Mouse (Mus musculus): Measurements from ENCODE around the gene Ank3.

Ank3 gene

GRCm38 (mm10) chr10:69574190-69574663 lies 175.7 kb downstream of the Ank3 start:
- no peak for DNase-seq (ENCODE audit: low read depth)

DNA sequence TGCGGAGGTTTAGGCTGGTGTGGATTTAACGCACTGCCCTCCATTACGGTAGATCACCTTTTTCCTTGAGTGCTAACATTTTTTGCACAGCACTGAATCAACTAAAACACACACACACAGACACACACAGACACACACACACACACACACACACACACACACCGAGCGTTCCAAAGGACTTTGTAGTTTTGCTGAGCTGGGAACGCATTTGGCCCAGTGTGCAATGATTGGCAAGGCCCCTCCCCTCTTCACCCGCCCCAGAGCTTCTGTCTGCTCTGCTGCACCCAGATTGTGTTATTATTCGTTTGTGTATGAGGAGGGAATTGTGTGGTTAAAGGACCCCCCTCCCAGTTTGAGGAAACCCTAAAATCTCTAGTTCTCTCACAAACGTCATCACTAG lies 176.3 kb downstream of the Ank3 start:
- DNase-seq (ENCODE audit: low read depth) = no peak

DNA sequence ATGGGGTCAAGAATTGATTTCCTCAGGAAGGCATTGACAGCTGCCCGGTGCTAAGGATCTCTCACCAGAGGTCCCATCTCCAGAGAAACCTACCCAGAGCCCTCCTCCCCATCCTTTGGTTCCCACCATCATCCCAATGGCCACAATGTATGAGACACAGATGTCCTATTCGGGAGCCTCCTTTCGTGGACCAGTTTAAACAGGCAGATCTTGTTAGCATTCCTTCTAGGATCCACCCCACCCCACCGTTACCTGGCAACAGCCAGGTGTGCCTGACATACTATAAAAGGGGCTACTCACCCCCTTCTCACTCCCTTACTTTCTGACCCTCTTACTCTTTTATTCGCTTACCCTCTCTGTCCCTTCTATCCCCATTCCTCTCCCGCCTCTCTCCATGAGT lies 176.9 kb downstream of the Ank3 start:
- no peak for DNase-seq (ENCODE audit: low read depth)

DNA sequence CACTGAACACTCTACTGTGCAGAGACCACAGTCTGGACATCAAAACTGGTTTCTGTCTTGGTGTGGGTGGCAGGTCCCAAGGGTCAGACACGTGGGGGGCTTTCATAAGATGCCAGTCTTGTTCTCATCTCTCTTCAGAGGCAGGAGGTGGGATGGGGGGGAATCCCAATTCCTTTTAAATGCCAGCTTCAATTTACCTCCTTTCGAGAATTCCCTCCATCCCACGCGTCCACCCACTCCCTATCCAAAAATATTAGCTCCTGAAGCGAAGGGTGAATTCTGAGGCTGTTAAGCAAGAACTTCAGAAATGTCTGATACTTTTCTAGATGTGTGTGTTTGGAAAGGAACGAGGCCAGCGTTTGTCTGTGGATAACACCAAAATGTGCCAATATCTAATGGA lies 177.7 kb downstream of the Ank3 start:
- DNase-seq (ENCODE audit: low read depth) = no peak

DNA sequence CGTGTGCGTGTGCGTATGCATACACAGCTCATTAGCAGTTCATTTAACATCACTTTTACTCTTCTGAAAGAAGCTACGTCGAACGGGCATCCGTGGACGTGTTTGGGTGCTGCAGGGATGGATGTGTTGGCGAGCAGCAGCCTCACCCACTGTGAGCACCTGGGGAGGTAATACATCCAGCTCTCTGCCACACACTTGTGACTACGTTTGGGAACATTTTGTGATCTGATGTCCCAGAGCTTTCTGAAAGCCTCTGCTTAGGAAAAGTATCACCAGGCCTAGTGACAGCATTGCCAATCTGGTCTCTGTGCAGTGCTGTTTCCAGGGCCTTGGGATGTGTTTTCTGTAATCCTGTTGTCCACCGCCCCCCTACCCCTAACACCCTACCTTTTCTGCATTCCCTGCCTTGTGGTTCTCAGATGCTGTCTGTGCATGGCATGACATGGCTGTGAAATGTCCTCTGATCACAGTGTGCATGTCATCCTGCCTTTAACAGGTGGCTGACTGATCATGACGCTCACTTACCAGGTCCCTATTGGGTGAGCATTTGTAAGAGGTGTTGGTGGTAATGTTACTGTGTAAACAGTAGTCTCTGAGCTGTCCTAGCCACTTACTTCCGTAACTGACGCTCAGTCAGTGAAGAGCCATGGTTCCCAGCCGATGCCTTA lies 178.6 kb downstream of the Ank3 start:
- no peak for DNase-seq (ENCODE audit: low read depth)

GRCm38 (mm10) chr10:69577729-69578061 lies 179.1 kb downstream of the Ank3 start:
- no peak for DNase-seq (ENCODE audit: low read depth)

- no peak for DNase-seq (ENCODE audit: low read depth)
Observed at GRCm38 (mm10) chr10:69579585-69579984, 181.0 kb downstream of the Ank3 start.

GRCm38 (mm10) chr10:69581525-69581924 lies 183.0 kb downstream of the Ank3 start:
- no peak for DNase-seq (ENCODE audit: low read depth)

GRCm38 (mm10) chr10:69583874-69584481 lies 185.4 kb downstream of the Ank3 start:
- DNase-seq (ENCODE audit: low read depth) = no peak

GRCm38 (mm10) chr10:69584566-69584965 lies 186.0 kb downstream of the Ank3 start:
- no peak for DNase-seq (ENCODE audit: low read depth)

- no peak for DNase-seq (ENCODE audit: low read depth)
Observed at GRCm38 (mm10) chr10:69585271-69585670, 186.7 kb downstream of the Ank3 start.

DNA sequence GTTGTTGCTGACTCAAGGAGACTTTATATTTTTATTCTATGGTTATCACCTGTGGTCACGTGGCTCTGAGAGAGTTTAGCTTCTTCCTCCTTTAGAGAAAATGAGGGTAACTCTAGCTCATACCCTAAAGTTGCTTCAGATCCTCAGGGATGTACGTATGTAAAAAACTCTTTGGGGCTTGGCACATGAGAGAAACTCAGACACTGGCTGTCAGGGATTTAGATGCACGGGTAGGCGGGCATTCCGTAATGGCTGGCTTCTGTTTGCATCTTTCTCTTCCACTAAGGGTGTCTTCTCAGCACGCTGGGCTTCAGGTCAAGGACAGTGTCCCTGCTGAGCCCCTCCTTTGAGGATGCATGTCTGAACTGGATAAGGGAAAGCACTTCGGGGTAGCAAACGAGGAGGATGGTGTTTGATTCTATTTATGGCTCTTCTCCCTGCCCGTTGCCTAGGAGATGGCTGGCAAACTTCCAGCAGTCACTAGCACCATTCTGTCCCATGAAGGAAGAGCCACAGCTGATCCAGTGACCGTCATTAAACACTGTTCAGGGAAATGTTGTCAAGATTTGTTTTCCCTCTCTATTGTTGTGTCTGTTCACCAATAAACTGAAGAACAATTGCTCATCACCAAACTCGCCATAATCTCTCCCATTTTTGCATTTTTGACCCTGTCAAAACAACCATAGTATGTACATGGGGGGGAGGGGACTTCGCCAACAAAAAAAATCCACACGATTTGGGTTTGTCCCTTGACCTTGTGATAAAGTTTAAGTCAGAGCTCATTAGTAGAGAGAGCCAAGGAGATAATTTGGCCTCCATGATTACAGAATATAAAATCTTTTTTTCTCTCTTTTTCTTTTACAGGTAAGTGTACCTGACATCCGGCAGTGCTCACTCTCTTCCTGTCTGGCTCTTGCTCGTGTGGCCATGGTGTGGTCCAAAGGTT lies 195.9 kb downstream of the Ank3 start:
- no peak for DNase-seq (ENCODE audit: low read depth)

GRCm38 (mm10) chr10:69595487-69595886 lies 196.9 kb downstream of the Ank3 start:
- no peak for DNase-seq (ENCODE audit: low read depth)

DNA sequence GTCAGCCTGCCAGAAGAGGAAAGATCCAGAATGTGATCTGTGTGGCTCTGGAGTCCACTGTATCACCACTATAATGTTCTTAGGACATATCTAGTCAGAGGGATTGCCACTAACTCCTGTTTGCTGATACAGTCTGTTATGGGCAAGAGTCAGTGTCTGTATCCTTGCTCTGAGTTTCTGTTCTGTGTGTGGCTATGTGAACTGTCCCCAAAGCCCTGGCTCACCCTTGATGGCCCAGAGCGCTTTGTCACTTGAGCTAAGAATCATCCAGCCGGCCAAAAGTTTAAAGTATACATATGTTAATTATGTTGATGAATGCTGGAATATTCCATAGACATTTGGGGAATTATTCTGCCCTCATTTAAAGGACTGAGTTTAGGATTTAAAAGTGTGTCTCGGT lies 202.9 kb downstream of the Ank3 start:
- no peak for DNase-seq (ENCODE audit: low read depth)

DNA sequence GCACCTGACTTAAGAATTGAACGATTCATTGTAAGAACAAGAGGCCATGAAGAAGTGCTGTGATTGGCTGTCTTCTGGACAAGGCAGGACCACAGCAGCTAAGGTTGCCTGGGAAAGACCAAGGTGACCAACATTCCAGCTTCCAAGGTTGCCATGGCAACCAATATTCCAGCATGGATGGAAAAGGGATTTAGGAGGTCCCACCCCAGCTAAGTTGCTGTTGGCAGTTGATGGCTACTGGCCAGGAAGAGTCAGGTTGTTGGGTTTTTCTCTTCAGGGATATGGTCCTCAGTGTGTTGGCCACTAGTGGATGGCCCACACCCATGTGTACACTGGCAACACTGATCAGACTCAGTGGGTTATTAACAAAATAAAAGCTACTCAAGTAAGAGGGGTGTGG lies 204.1 kb downstream of the Ank3 start:
- no peak for DNase-seq (ENCODE audit: low read depth)

GRCm38 (mm10) chr10:69604609-69605008 lies 206.0 kb downstream of the Ank3 start:
- no peak for DNase-seq (ENCODE audit: low read depth)

- no peak for DNase-seq (ENCODE audit: low read depth)
Observed at GRCm38 (mm10) chr10:69605211-69605610, 206.6 kb downstream of the Ank3 start.

- DNase-seq (ENCODE audit: low read depth) = no peak
Observed at GRCm38 (mm10) chr10:69607611-69608119, 209.1 kb downstream of the Ank3 start.

DNA sequence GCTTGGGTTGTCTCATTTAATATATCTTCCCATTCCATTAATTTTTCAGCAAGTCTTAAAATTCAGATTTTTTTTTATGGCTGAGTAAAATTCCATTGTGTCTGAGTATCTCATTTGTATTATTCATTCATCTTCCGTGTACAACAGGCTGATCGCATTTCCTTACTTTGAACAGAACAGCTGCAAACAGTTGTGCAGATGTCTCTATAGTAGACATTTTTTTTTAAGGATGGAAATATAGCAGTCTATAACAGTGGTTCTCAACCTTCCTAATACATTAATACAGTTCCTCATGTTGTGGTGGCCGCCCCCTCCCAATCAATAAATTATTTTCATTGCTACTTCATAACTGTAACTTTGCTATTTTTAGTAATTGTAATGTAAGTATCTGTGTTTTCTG lies 212.7 kb downstream of the Ank3 start:
- DNase-seq (ENCODE audit: low read depth) = no peak

- DNase-seq (ENCODE audit: low read depth) = no peak
Observed at GRCm38 (mm10) chr10:69611839-69612340, 213.3 kb downstream of the Ank3 start.

- DNase-seq (ENCODE audit: low read depth) = no peak
Observed at GRCm38 (mm10) chr10:69616953-69617352, 218.4 kb downstream of the Ank3 start.

GRCm38 (mm10) chr10:69617537-69618112 lies 219.1 kb downstream of the Ank3 start:
- DNase-seq (ENCODE audit: low read depth) = no peak

All from naive thymus-derived CD4-positive, alpha-beta T cell, adult 2 months (primary cell).